Mouse (Mus musculus) C2C12 (cell line): ENCODE results near the gene Rab36. TPM values are rescaled to one million over a fixed set of nuclear protein-coding genes. Genes with fewer than 3 reads are reported as not detected.

ENCODE experiments used
- H3K27me3 ChIP-seq: one replicate; pipeline ENCODE4 v1.6.1; 2011; ENCODE audit not compliant: control insufficient read depth, insufficient read depth, insufficient read length
- H3K36me3 ChIP-seq: one replicate; pipeline ENCODE4 v1.6.1; 2011; ENCODE audit not compliant: control insufficient read depth, insufficient read depth
- H3K4me3 ChIP-seq: one replicate; pipeline ENCODE4 v1.5.1; 2011; ENCODE audit warnings: mild to moderate bottlenecking, control low read depth; ENCODE audit not compliant: poor library complexity, insufficient read depth, severe bottlenecking
- H3K79me2 ChIP-seq: one replicate; pipeline ENCODE4 v1.6.1; 2011; ENCODE audit not compliant: control insufficient read depth, insufficient read depth
- H3K79me3 ChIP-seq: one replicate; pipeline ENCODE4 v1.6.1; 2011; ENCODE audit warnings: low read depth, control low read depth
- H3ac ChIP-seq: one replicate; pipeline ENCODE3; 2011; ENCODE audit warnings: low read depth; ENCODE audit not compliant: control insufficient read depth, insufficient read length
- CEBPB ChIP-seq: IDR thresholded peaks from one replicate; pipeline ENCODE4 v1.6.1; 2011; ENCODE audit warnings: low read depth, mild to moderate bottlenecking, control low read depth, moderate library complexity
- CTCF ChIP-seq: IDR thresholded peaks from one replicate; pipeline ENCODE4 v1.5.1; 2011; ENCODE audit not compliant: control insufficient read depth, insufficient read depth, insufficient read length
- FOSL1 ChIP-seq: IDR thresholded peaks from one replicate; pipeline ENCODE4 v1.8.0; 2011; ENCODE audit warnings: mild to moderate bottlenecking, low read length; ENCODE audit not compliant: poor library complexity, insufficient read depth, severe bottlenecking
- MAX ChIP-seq: IDR thresholded peaks from one replicate; pipeline ENCODE4 v1.6.1; 2011; ENCODE audit warnings: mild to moderate bottlenecking, control low read depth
- MYOD1 ChIP-seq: IDR thresholded peaks from one replicate; pipeline ENCODE4 v1.6.1; 2011; ENCODE audit warnings: low read depth; ENCODE audit not compliant: control insufficient read depth, insufficient read length
- MYOG ChIP-seq: IDR thresholded peaks from one replicate; pipeline ENCODE4 v1.6.1; 2011; ENCODE audit not compliant: control insufficient read depth, insufficient read length; ENCODE audit errors: extremely low read depth
- USF1 ChIP-seq: IDR thresholded peaks from one replicate; pipeline ENCODE4 v1.6.1; 2011; ENCODE audit warnings: low read depth, mild to moderate bottlenecking, control low read depth, moderate library complexity
- polyA plus RNA-seq: library from polyadenylated mRNA; unstranded; fragments of >200 nt; fragmentation: generic; extraction: Trizol; gene quantifications from one replicate; pipeline ENCODE4 v1.2.1, GENCODE M21; 2012; ENCODE audit warnings: missing spikeins

Gene Rab36
- polyA plus RNA-seq, 1 experiment: 0.67 TPM

- TF ChIP-seq MAX: no peak
- TF ChIP-seq USF1: no peak
- TF ChIP-seq FOSL1: no peak
- no peak for TF ChIP-seq CEBPB
- no peak for TF ChIP-seq CTCF
- no peak for TF ChIP-seq MYOD1
- no peak for TF ChIP-seq MYOG
- Histone ChIP-seq H3K27me3 (no peaks in the 10 kb centered on the region), H3K36me3 (peaks cover 5% of the 10 kb centered on the region), H3K4me3 (no peak overlapping the region), H3K79me3 (peaks cover 58% of the 10 kb centered on the region), H3K79me2 (peaks cover 100% of the 10 kb centered on the region), H3ac (no peak overlapping the region)
Measured at GRCm38 (mm10) chr10:75068086-75068485, 31.2 kb downstream of the Rab36 start.

- TF ChIP-seq USF1: no peak
- TF ChIP-seq MYOD1: peak; percentile 36
- Histone ChIP-seq H3K79me3 (peaks cover 57% of the 10 kb centered on the region), H3K4me3 (no peak overlapping the region), H3ac (no peak overlapping the region), H3K27me3 (no peaks in the 10 kb centered on the region), H3K79me2 (peaks cover 100% of the 10 kb centered on the region), H3K36me3 (peaks cover 5% of the 10 kb centered on the region)
Measured at GRCm38 (mm10) chr10:75068624-75069328, 31.9 kb downstream of the Rab36 start.

- TF ChIP-seq MAX (no peak), FOSL1 (no peak), CEBPB (no peak), USF1 (no peak)
- peaks cover 5% of the 10 kb centered on the region for H3K36me3 ChIP-seq
- peaks cover 98% of the 10 kb centered on the region for H3K79me2 ChIP-seq
- peaks cover 44% of the 10 kb centered on the region for H3K79me3 ChIP-seq
- no peak overlapping the region for H3ac ChIP-seq
- no peaks in the 10 kb centered on the region for H3K27me3 ChIP-seq
- no peak overlapping the region for H3K4me3 ChIP-seq
Measured at GRCm38 (mm10) chr10:75070281-75070976, 33.6 kb downstream of the Rab36 start.

- Histone ChIP-seq H3K79me3 (peaks cover 49% of the 10 kb centered on the region), H3K4me3 (no peak overlapping the region), H3K36me3 (peaks cover 8% of the 10 kb centered on the region), H3ac (no peak overlapping the region), H3K27me3 (no peaks in the 10 kb centered on the region), H3K79me2 (peaks cover 98% of the 10 kb centered on the region)
- no peak for TF ChIP-seq CEBPB
- TF ChIP-seq USF1: no peak
- no peak for TF ChIP-seq FOSL1
- TF ChIP-seq MYOD1: no peak
- no peak for TF ChIP-seq MYOG
- no peak for TF ChIP-seq MAX
- TF ChIP-seq CTCF: no peak
Measured at GRCm38 (mm10) chr10:75075665-75076064, 38.8 kb downstream of the Rab36 start.

GRCm38 (mm10) chr10:75078174-75079128 lies 41.6 kb downstream of the Rab36 start:
- Histone ChIP-seq H3K4me3 (no peak overlapping the region), H3ac (no peak overlapping the region), H3K79me2 (peaks cover 85% of the 10 kb centered on the region), H3K79me3 (peaks cover 37% of the 10 kb centered on the region), H3K27me3 (no peaks in the 10 kb centered on the region), H3K36me3 (peaks cover 8% of the 10 kb centered on the region)
- TF ChIP-seq MYOD1 (no peak), MAX (no peak), FOSL1 (no peak), CTCF (no peak), CEBPB (no peak), MYOG (no peak), USF1 (no peak)

GRCm38 (mm10) chr10:75085330-75085729 lies 48.5 kb downstream of the Rab36 start:
- no peak overlapping the region for H3ac ChIP-seq
- peaks cover 8% of the 10 kb centered on the region for H3K79me3 ChIP-seq
- TF ChIP-seq CEBPB (no peak), MAX (no peak), USF1 (no peak)
- H3K79me2 ChIP-seq: peaks cover 69% of the 10 kb centered on the region
- no peak overlapping the region for H3K4me3 ChIP-seq
- H3K27me3 ChIP-seq: no peaks in the 10 kb centered on the region
- H3K36me3 ChIP-seq: no peaks in the 10 kb centered on the region
